10 mouse cellular contexts compared by ENCODE assay signal in the genomic region with DNA sequence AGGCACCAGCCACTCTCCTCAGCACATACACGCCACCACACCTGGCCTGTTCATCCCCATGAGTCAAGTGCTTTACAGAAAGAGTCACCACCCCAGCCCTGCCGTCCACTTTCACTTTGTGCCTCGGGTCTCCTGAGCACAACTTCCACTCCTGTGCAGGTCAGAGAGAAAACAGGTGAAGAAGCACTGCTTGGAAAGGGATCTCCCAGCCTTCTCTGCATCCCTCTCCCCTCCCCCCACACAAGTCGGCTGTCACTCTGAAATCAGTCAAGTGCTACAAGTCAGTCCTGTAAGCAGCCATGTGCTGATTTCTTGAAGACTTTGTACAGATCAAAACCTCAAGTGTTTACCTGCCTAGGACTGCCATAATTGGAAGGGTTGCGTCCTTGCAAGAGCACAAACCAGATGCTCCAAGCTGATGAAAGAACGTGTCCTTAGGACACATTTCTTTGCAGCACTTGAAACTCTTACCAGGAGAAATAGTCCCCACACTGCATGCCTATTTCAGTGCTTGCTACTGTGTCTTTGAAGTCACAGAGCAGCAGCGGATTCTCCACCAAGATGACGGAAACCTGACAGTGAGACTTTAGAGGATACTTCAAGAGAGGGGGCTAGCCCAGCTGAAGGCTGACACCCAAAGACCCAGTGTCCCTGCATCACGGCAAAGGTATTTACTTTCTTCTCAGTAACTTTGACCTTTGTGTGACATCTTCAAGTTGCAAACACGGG. TPM values are rescaled to one million over a fixed set of nuclear protein-coding genes. Genes with fewer than 3 reads are reported as not detected.
DNase-seq lines count a peak whose midpoint lies in the region; ATAC-seq and TF ChIP-seq lines count a peak whose summit lies in the region.
"Had no signal": no experiment of that assay in that cellular context is flagged by ENCODE, and none has a peak within 500 bp of the region (broad histone marks: within the 10 kb centered on the region; RNA-seq: fewer than 3 reads in every experiment).

No protein-coding gene starts in this region.

- no peak overlapping the region for H3K4me3 ChIP-seq in liver, postnatal 0 days (ENCODE audit: low read depth, low read length)
- H3K4me3 ChIP-seq: embryonic facial prominence, embryonic 10.5 days; midbrain, embryonic 10.5 days had no signal

- no peak for ATAC-seq in liver, postnatal 0 days

- 51% methylated on average over 10 of the region's 10 CpGs for WGBS in liver, postnatal 0 days (ENCODE audit: insufficient replicate concordance)

- H3K4me1 ChIP-seq in liver, postnatal 0 days (ENCODE audit: insufficient read depth): peaks cover 29% of the 10 kb centered on the region

- peak overlapping the region; percentile 5; the same call in 1 of the 2 replicates for H3K9ac ChIP-seq in liver, postnatal 0 days (replicated peaks)

- peak overlapping the region; percentile 74 for H3K27ac ChIP-seq in liver, postnatal 0 days (ENCODE audit: low read depth)
- H3K27ac ChIP-seq: embryonic facial prominence, embryonic 10.5 days; midbrain, embryonic 10.5 days had no signal

- TF ChIP-seq POLR2A in brain, embryonic 14.5 days (IDR thresholded peaks at IDR 0.05; ENCODE audit: borderline replicate concordance, extremely low read depth, insufficient read depth, insufficient read length, poor library complexity, severe bottlenecking): no peak

- TF ChIP-seq CTCF in brain, embryonic 14.5 days (IDR thresholded peaks at IDR 0.05; ENCODE audit: borderline replicate concordance, extremely low read depth, insufficient read depth, insufficient read length): no peak
- no peak for TF ChIP-seq CTCF in liver, postnatal 0 days (IDR thresholded peaks at IDR 0.05; ENCODE audit: low read depth)

- H3K27me3 ChIP-seq in liver, postnatal 0 days (ENCODE audit: insufficient read depth, low read length): no peaks in the 10 kb centered on the region

- H3K36me3 ChIP-seq in liver, postnatal 0 days (replicated peaks; ENCODE audit: insufficient read depth, low read length): no peaks in the 10 kb centered on the region
- H3K36me3 ChIP-seq: embryonic facial prominence, embryonic 10.5 days; midbrain, embryonic 10.5 days had no signal

- DNase-seq in kidney, adult 18-20 months: peak; percentile 43
- no peak for DNase-seq in kidney, adult 8-10 months
- peak; percentile 55 for DNase-seq in CD4-positive, CD25-positive, alpha-beta regulatory T cell, adult 2 months (ENCODE audit: low read depth, low spot score)
- peak; percentile 15 for DNase-seq in brain, embryonic 14.5 days (ENCODE audit: low read depth)
- DNase-seq in liver, postnatal 0 days: no peak
- DNase-seq in retina, embryonic 14.5 days (ENCODE audit: low spot score): no peak
- DNase-seq in ovary, postnatal 10 days (ENCODE audit: low spot score): no peak
- DNase-seq: layer of hippocampus, postnatal 36 days had no signal

- H3K9me3 ChIP-seq in liver, postnatal 0 days (ENCODE audit: low read length): no peaks in the 10 kb centered on the region
- H3K9me3 ChIP-seq: embryonic facial prominence, embryonic 10.5 days; midbrain, embryonic 10.5 days had no signal

- TF ChIP-seq EP300 in liver, postnatal 0 days (IDR thresholded peaks at IDR 0.05; ENCODE audit: low read depth): no peak

- H3K4me2 ChIP-seq in liver, postnatal 0 days (ENCODE audit: low read depth, low read length): peak overlapping the region; percentile 57

RNA-seq across cellular contexts. Expression of a gene that starts 58.2 kb away (rescaled TPM):
- 9.2 and 11.0 TPM in 2 replicates for polyA plus RNA-seq in brain, embryonic 14.5 days (2012; rRNA removed)
- polyA plus RNA-seq in liver, postnatal 0 days (2015; fragmentation: Nextera tagmentation; extraction: Ambion mirVana): 3.9 and 4.4 TPM in 2 replicates

Comparison
In these comparisons a context has a peak if more than half of its experiments do, and no peak if none do; other contexts are left out.
1. DNase-seq: peak in kidney, adult 18-20 months (single experiment), CD4-positive, CD25-positive, alpha-beta regulatory T cell, adult 2 months (single experiment) and brain, embryonic 14.5 days (single experiment); none in kidney, adult 8-10 months (0 of 2), liver, postnatal 0 days (single experiment), retina, embryonic 14.5 days (single experiment) and ovary, postnatal 10 days (single experiment).